Mouse (Mus musculus) lung, postnatal 0 days (tissue): Measurements from ENCODE around the gene Nme2. TPM values are rescaled to one million over a fixed set of nuclear protein-coding genes. Genes with fewer than 3 reads are reported as not detected.
"Not testable (repeated sequence)": the region's sequence is repeated elsewhere in the genome, so short reads cannot be mapped to it uniquely, and the experiment has no call there.

Experiments
- ATAC-seq: fragments of 200-750 bp; cut with Nextera tagmentation; 2 replicates; pipeline ENCODE4 v1.8.0; 2017; ENCODE audit warnings: moderate library complexity
- DNase-seq: peaks from one replicate; pipeline ENCODE4 v3.0.0-alpha.2; 2016; ENCODE audit warnings: low spot score
- H3K27ac ChIP-seq: fragments of 300-500 bp; sonication (generic); 2 replicates; pipeline ENCODE4 v1.5.1; 2014; ENCODE audit warnings: antibody characterized with exemption, mild to moderate bottlenecking, low read length, mixed read lengths
- H3K27me3 ChIP-seq: fragments of 300-500 bp; sonication (generic); replicated peaks from 2 replicates; pipeline ENCODE4 v1.6.1; 2014; ENCODE audit warnings: low read length, mixed read lengths; ENCODE audit not compliant: insufficient read depth
- H3K36me3 ChIP-seq: fragments of 300-500 bp; sonication (generic); 2 replicates; pipeline ENCODE4 v1.6.1; 2014; ENCODE audit warnings: low read length, mixed read lengths; ENCODE audit not compliant: insufficient read depth
- H3K4me1 ChIP-seq: fragments of 300-500 bp; sonication (generic); 2 replicates; pipeline ENCODE4 v1.6.1; 2014; ENCODE audit warnings: antibody characterized with exemption, low read depth, low read length, mixed read lengths; ENCODE audit not compliant: insufficient read depth
- H3K4me2 ChIP-seq: fragments of 300-500 bp; sonication (generic); replicated peaks from 2 replicates; pipeline ENCODE4 v1.6.1; 2014; ENCODE audit warnings: low read depth, mild to moderate bottlenecking, low read length, moderate library complexity, mixed read lengths
- H3K4me3 ChIP-seq: fragments of 300-500 bp; sonication (generic); 2 replicates; pipeline ENCODE4 v1.5.1; 2014; ENCODE audit warnings: low read depth, low read length
- H3K9ac ChIP-seq: fragments of 300-500 bp; sonication (generic); replicated peaks from 2 replicates; pipeline ENCODE4 v1.6.1; 2014; ENCODE audit warnings: low read depth, mild to moderate bottlenecking
- H3K9me3 ChIP-seq: fragments of 300-500 bp; sonication (generic); 2 replicates; pipeline ENCODE4 v1.6.1; 2016; ENCODE audit warnings: low read length, mixed read lengths
- CTCF ChIP-seq: IDR thresholded peaks from 2 replicates; pipeline ENCODE4 v1.5.1; 2016; ENCODE audit warnings: antibody characterized with exemption, mild to moderate bottlenecking
- EP300 ChIP-seq: IDR thresholded peaks from 2 replicates; pipeline ENCODE4 v1.6.1; 2016; ENCODE audit warnings: antibody characterized with exemption, mild to moderate bottlenecking, control low read depth
- WGBS: fragments of 180-500 bp; shearing (Covaris S2); extraction: QIAGEN DNeasy Blood & Tissue Kit; methylation state at CpG from one replicate; pipeline ENCODE4 v1.1.7; 2014; 5-methylcytosine and 5-hydroxymethylcytosine counted together
- polyA plus RNA-seq: library from polyadenylated mRNA; unstranded; fragments of >200 nt; fragmentation: Nextera tagmentation; extraction: Ambion mirVana; gene quantifications from 2 replicates; pipeline ENCODE4 v1.2.1, GENCODE M21; 2015

Nme2 gene
- polyA plus RNA-seq, 1 experiment from 2014 or later = 280 TPM

DNA sequence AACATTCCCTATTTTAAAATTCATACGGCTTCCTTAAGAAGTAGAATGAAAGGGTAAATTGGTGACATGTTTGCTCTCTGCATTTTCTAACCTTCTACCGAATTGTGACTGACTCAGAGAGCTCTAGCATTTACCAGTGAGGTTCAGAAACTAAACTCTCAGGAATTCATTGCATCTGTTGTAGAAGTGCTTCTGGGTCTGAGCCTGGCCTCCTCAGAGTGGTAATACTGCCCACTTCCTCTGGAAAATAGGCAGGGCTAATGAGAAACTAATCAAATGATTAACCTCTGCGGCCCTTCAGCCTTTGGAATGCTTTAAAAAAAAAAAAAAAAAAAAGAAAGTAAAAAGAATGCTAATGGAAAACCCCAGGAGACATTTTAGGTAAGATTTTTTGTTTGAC, 11.1 kb downstream of the Nme2 start:
- Histone ChIP-seq H3K27ac (no peak overlapping the region), H3K27me3 (no peaks in the 10 kb centered on the region), H3K4me1 (no peaks in the 10 kb centered on the region), H3K9me3 (no peaks in the 10 kb centered on the region), H3K4me3 (no peak overlapping the region), H3K36me3 (no peaks in the 10 kb centered on the region), H3K9ac (no peak overlapping the region), H3K4me2 (no peak overlapping the region)
- 73% methylated on average over 3 of the region's 3 CpGs for WGBS
- no peak for DNase-seq
- no peak for ATAC-seq
- TF ChIP-seq EP300 = no peak
- no peak for TF ChIP-seq CTCF

GRCm38 (mm10) chr11:93940906-93941305, 15.2 kb downstream of the Nme2 start:
- WGBS = 56% methylated on average over 2 of the region's 2 CpGs
- DNase-seq (peak; percentile 36), ATAC-seq (no peak)
- no peak overlapping the region for H3K4me2 ChIP-seq
- no peaks in the 10 kb centered on the region for H3K4me1 ChIP-seq
- no peaks in the 10 kb centered on the region for H3K27me3 ChIP-seq
- no peak overlapping the region for H3K9ac ChIP-seq
- no peak overlapping the region for H3K4me3 ChIP-seq
- H3K9me3 ChIP-seq = no peaks in the 10 kb centered on the region
- H3K36me3 ChIP-seq = peaks cover 12% of the 10 kb centered on the region; the same call in 1 of the 2 replicates
- H3K27ac ChIP-seq = no peak overlapping the region
- TF ChIP-seq EP300 (no peak), CTCF (no peak)

DNA sequence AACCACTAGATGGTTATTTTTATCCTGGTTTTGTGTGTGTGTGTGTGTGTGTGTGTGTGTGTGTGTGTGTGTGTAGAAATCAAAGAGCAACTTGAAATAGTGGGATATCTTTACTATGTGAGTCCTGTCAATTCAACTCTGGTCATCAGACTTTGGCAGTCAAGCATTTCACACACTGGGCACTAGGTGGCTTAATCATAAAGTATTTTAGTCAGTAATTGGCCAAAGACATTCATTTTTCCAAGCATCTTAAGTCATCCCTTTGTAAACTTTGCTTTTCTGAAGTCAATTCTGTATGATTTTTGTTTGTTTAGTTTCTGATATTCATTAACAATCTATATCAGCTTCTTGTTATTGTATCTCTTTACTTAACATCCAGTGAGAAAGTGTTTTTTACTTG, 27.0 kb downstream of the Nme2 start:
- Histone ChIP-seq H3K4me3 (no peak overlapping the region), H3K27me3 (no peaks in the 10 kb centered on the region), H3K9me3 (no peaks in the 10 kb centered on the region), H3K9ac (no peak overlapping the region), H3K4me2 (no peak overlapping the region), H3K36me3 (peaks cover 7% of the 10 kb centered on the region; the same call in 1 of the 2 replicates), H3K4me1 (no peaks in the 10 kb centered on the region), H3K27ac (no peak overlapping the region)
- TF ChIP-seq EP300 (no peak), CTCF (peak; percentile 31; the same call in 1 of the 2 replicates)
- DNase-seq (peak; percentile 9), ATAC-seq (no peak)

DNA sequence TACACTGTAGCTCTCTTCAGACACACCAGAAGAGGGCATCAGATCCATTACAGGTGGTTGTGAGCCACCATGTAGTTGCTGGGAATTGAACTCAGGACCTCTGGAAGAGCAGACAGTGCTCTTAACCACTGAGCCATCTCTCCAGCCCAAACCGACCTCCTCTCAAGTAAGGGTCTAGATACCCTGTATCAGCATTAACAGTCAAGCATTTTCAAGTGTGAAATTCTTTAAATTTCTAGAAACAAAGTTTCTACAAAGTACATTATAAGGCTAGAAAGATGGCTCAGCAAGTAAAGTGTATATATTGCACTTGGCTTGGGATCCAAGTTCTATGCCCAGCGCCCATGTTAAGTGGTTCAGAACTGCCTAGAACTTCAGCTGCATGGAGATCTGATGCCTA, 41.0 kb downstream of the Nme2 start:
- H3K27ac ChIP-seq, H3K9ac ChIP-seq, H3K4me1 ChIP-seq, DNase-seq, H3K4me2 ChIP-seq, ATAC-seq, H3K4me3 ChIP-seq, H3K27me3 ChIP-seq, H3K9me3 ChIP-seq: not testable (repeated sequence)
- peaks cover 29% of the 10 kb centered on the region for H3K36me3 ChIP-seq
- WGBS = 87% methylated on average over 2 of the region's 2 CpGs

GRCm38 (mm10) chr11:93911603-93912002, 44.5 kb downstream of the Nme2 start:
- 92% methylated on average over 3 of the region's 3 CpGs for WGBS
- ATAC-seq = no peak
- H3K36me3 ChIP-seq = peaks cover 30% of the 10 kb centered on the region

DNA sequence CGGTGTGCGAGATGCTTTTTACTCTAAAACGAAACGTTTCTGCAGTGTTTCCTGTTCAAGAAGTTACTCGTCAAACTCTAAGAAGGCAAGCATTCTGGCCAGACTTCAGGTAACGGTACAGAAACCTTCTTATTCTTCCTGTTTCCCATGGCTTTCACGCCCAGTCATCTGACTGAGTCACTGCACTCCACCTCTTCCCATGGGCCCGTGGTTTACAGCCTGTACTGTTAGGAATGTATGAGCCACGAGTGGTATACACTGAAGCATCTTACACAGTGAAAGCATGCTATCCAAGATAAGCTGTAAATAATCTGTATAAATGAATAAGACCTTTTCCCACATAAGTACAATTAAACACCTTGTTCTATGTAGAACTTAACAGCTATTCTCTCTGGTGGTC, 47.2 kb downstream of the Nme2 start:
- H3K4me2 ChIP-seq = no peak overlapping the region
- 82% methylated on average over 9 of the region's 9 CpGs for WGBS
- no peaks in the 10 kb centered on the region for H3K4me1 ChIP-seq
- no peak overlapping the region for H3K27ac ChIP-seq
- no peak overlapping the region for H3K4me3 ChIP-seq
- no peaks in the 10 kb centered on the region for H3K27me3 ChIP-seq
- no peaks in the 10 kb centered on the region for H3K9me3 ChIP-seq
- no peak for DNase-seq
- ATAC-seq = no peak
- no peak overlapping the region for H3K9ac ChIP-seq
- TF ChIP-seq EP300 = no peak
- TF ChIP-seq CTCF = no peak
- H3K36me3 ChIP-seq = peaks cover 18% of the 10 kb centered on the region

More at GRCm38 (mm10) chr11:93911603-93912002, 44.5 kb downstream of the Nme2 start:
- Histone ChIP-seq H3K9me3 (no peaks in the 10 kb centered on the region), H3K27me3 (no peaks in the 10 kb centered on the region), H3K4me2 (no peak overlapping the region), H3K4me1 (no peaks in the 10 kb centered on the region), H3K9ac (no peak overlapping the region), H3K4me3 (no peak overlapping the region), H3K27ac (no peak overlapping the region)
- DNase-seq = no peak
- no peak for TF ChIP-seq EP300
- no peak for TF ChIP-seq CTCF

- Histone ChIP-seq H3K4me3 (no peak overlapping the region), H3K4me2 (no peak overlapping the region), H3K27ac (no peak overlapping the region), H3K9me3 (no peaks in the 10 kb centered on the region), H3K9ac (no peak overlapping the region), H3K27me3 (no peaks in the 10 kb centered on the region), H3K4me1 (no peaks in the 10 kb centered on the region), H3K36me3 (peaks cover 13% of the 10 kb centered on the region; the same call in 1 of the 2 replicates)
- 73% methylated on average over 3 of the region's 3 CpGs for WGBS
- TF ChIP-seq EP300 (no peak), CTCF (no peak)
- ATAC-seq = no peak
- DNase-seq = no peak
These were observed 48.2 kb downstream of the Nme2 start for GRCm38 (mm10) chr11:93907839-93908238.
